ENCODE assay signal across 8 mouse cellular contexts in the genomic region with DNA sequence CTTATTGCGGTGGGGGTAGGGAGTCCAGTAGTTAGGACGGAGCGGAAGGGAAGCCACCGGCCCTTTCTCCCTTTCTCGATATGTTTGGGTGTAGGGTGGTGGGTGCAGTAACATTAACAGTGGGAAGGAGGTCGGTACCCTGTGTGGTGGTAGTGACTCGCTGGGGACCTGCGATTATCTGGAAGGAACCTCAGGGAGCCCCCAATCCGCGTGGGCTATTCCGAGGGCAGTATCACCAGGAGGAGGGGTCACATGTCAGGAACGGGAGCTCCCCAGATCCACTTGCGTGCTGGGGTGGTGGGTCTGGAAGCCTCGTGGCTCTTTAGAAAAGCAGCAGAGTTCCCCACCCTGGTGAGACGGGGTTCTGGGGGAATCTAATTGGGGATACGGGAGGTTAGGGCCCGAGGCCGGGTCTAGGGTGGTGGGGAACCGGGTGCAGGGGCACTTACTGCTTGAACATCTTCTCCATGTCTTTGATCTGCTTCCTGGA. TPM values are rescaled to one million over a fixed set of nuclear protein-coding genes. Genes with fewer than 3 reads are reported as not detected.
DNase-seq lines count a peak whose midpoint lies in the region; ATAC-seq and TF ChIP-seq lines count a peak whose summit lies in the region.

No protein-coding gene starts in this region.

- H3K4me3 ChIP-seq in kidney, adult 2 months (ENCODE audit: insufficient read depth, low read depth, low read length) = peak overlapping the region; percentile 66
- H3K4me3 ChIP-seq in G1E (ENCODE audit: low read depth, low read length) (peak overlapping the region; percentile 84), macrophage (ENCODE audit: inconsistent target) (peak overlapping the region; percentile 99)
- H3K4me3 ChIP-seq in heart, postnatal 0 days (ENCODE audit: low read depth, low read length) = peak overlapping the region; percentile 81

- H3K27me3 ChIP-seq in kidney, adult 2 months (replicated peaks; ENCODE audit: control insufficient read depth, insufficient read depth, low read length) = no peaks in the 10 kb centered on the region
- peaks cover 18% of the 10 kb centered on the region for H3K27me3 ChIP-seq in G1E (ENCODE audit: insufficient read depth, low read length)
- H3K27me3 ChIP-seq in heart, postnatal 0 days (ENCODE audit: control insufficient read depth, insufficient read depth, low read length) = no peaks in the 10 kb centered on the region

- no peaks in the 10 kb centered on the region for H3K4me1 ChIP-seq in kidney, adult 2 months (ENCODE audit: control insufficient read depth, insufficient read depth, low read length)
- H3K4me1 ChIP-seq in G1E (ENCODE audit: insufficient read depth, low read depth, low read length) = peaks cover 63% of the 10 kb centered on the region
- peaks cover 34% of the 10 kb centered on the region for H3K4me1 ChIP-seq in heart, postnatal 0 days (ENCODE audit: control insufficient read depth, insufficient read depth)

- H3K9me3 ChIP-seq in G1E (replicated peaks) = no peaks in the 10 kb centered on the region
- no peaks in the 10 kb centered on the region for H3K9me3 ChIP-seq in heart, postnatal 0 days (replicated peaks; ENCODE audit: control insufficient read depth, low read length)

- peak overlapping the region; percentile 76 for H3K4me2 ChIP-seq in heart, postnatal 0 days (ENCODE audit: low read depth, low read length)

- no peak for DNase-seq in kidney, adult 2 months
- DNase-seq in kidney, postnatal 25 days = no peak
- DNase-seq in G1E (ENCODE audit: low spot score) = peak; percentile 63
- DNase-seq in heart, postnatal 0 days (ENCODE audit: low spot score) = no peak
- DNase-seq in frontal cortex, postnatal 25 days (ENCODE audit: low spot score in 2 of 2) = no peak

- no peak overlapping the region for H3K27ac ChIP-seq in kidney, adult 2 months (ENCODE audit: insufficient read depth, low read depth, low read length)
- peak overlapping the region; percentile 62 for H3K27ac ChIP-seq in heart, postnatal 0 days (ENCODE audit: low read depth)
- H3K27ac ChIP-seq in macrophage = peak overlapping the region; percentile 99

- H3K36me3 ChIP-seq in kidney, adult 2 months (ENCODE audit: control insufficient read depth, insufficient read depth, low read length) = no peaks in the 10 kb centered on the region
- peaks cover 43% of the 10 kb centered on the region for H3K36me3 ChIP-seq in G1E (replicated peaks)
- 0 out of 2 replicates have a peak, but pooled peaks cover 6% of the 10 kb centered on the region for H3K36me3 ChIP-seq in heart, postnatal 0 days (replicated peaks; ENCODE audit: control insufficient read depth, insufficient read depth, low read length)
- H3K36me3 ChIP-seq in macrophage (ENCODE audit: inconsistent target) = no peaks in the 10 kb centered on the region

- TF ChIP-seq POLR2A in kidney, adult 2 months (IDR thresholded peaks at IDR 0.05; ENCODE audit: low read depth, low read length) = no peak

- TF ChIP-seq CTCF in kidney, adult 2 months (conservative IDR thresholded peaks at IDR 0.05; ENCODE audit: insufficient read depth, insufficient read length, low read depth, low read length) = no peak
- no peak for TF ChIP-seq CTCF in G1E (IDR thresholded peaks at IDR 0.05; ENCODE audit: low read depth, low read length)
- TF ChIP-seq CTCF in heart, postnatal 0 days (IDR thresholded peaks at IDR 0.05; ENCODE audit: low read depth) = no peak

- WGBS in kidney, adult 2 months = 4% methylated on average over 19 of the region's 19 CpGs
- 0% methylated on average over 19 of the region's 19 CpGs for WGBS in heart, postnatal 0 days
- 2% methylated on average over 19 of the region's 19 CpGs for WGBS in macrophage (ENCODE audit: missing documents)

- H3K79me2 ChIP-seq in macrophage (ENCODE audit: inconsistent target) = peaks cover 54% of the 10 kb centered on the region

- TF ChIP-seq EP300 in heart, postnatal 0 days (IDR thresholded peaks at IDR 0.05; ENCODE audit: low read depth) = no peak

- H3K9ac ChIP-seq in heart, postnatal 0 days (replicated peaks; ENCODE audit: low read depth, low read length) = peak overlapping the region; percentile 77

- ATAC-seq in G1E (ENCODE audit: extremely low read depth, insufficient number of reproducible peaks, low FRiP score, poor library complexity, severe bottlenecking) = no peak; the same call in 1 of the 2 replicates
- peak; percentile 28; the same call in 1 of the 2 replicates for ATAC-seq in heart, postnatal 0 days (ENCODE audit: insufficient read depth, low read depth)
- no peak for ATAC-seq in cerebellum, adult (ENCODE audit: insufficient number of reproducible peaks, low FRiP score, low TSS enrichment)
- ATAC-seq in activated CD4-positive, CD25-positive, alpha-beta regulatory T cell, adult 4 months = no peak

RNA-seq across cellular contexts. Expression of gene Efhd2, which starts 0.6 kb away (rescaled TPM):
- polyA plus RNA-seq in kidney, adult 2 months (2012; rRNA removed) = 36.3 and 41.0 TPM in 2 replicates
- total RNA-seq in G1E (2014; fragmentation: Nextera tagmentation) = 30.8 and 31.9 TPM in 2 replicates
- total RNA-seq in G1E (2017) = 37.3 and 44.1 TPM in 2 replicates
- 56.1 and 59.5 TPM in 2 replicates for polyA plus RNA-seq in G1E (2012)
- total RNA-seq in heart, postnatal 0 days (2014; rRNA removed; ENCODE audit: low replicate concordance) = 42.7 and 42.9 TPM in 2 replicates
- polyA plus RNA-seq in heart, postnatal 0 days (2015; fragmentation: Nextera tagmentation; extraction: Ambion mirVana) = 54.5 and 56.9 TPM in 2 replicates
- 100 to 1,000 TPM in 19 of 26 experiments, 10 to 100 TPM in 7; 72.5 to 159 (median 125) TPM for total RNA-seq in macrophage (2018; cell fraction: chromatin; rRNA removed)
- 100 to 1,000 TPM; 542 to 790 (median 645) TPM for total RNA-seq in macrophage (2018; cell fraction: cytosol; rRNA removed)
- total RNA-seq in macrophage (2018; cell fraction: nucleus; rRNA removed) = 100 to 1,000 TPM; 163 to 462 (median 284) TPM
- polyA plus RNA-seq in macrophage (2018) = 472 to 767 TPM (median 504 TPM) in 3 replicates
- 10 to 100 TPM; 23.5 to 26.9 TPM for polyA plus RNA-seq in activated CD4-positive, CD25-positive, alpha-beta regulatory T cell, adult 4 months (2017; shearing (Covaris generic))

RNA-seq across cellular contexts. Expression of gene Ctrc, which starts 28.0 kb away (rescaled TPM):
- 0.10 TPM in 1 of 2 replicates, not detected in the other for polyA plus RNA-seq in kidney, adult 2 months (2012; rRNA removed)
- total RNA-seq in G1E (2014; fragmentation: Nextera tagmentation) (not detected in 2 replicates), G1E (2017) (not detected in 2 replicates)
- polyA plus RNA-seq in G1E (2012) (not detected in 2 replicates), macrophage (2018) (not detected in 3 replicates)
- not detected in 2 replicates for total RNA-seq in heart, postnatal 0 days (2014; rRNA removed; ENCODE audit: low replicate concordance)
- not detected in 2 replicates for polyA plus RNA-seq in heart, postnatal 0 days (2015; fragmentation: Nextera tagmentation; extraction: Ambion mirVana)
- total RNA-seq in macrophage (2018; cell fraction: chromatin; rRNA removed) = not detected
- not detected for total RNA-seq in macrophage (2018; cell fraction: cytosol; rRNA removed)
- total RNA-seq in macrophage (2018; cell fraction: nucleus; rRNA removed) = not detected
- polyA plus RNA-seq in activated CD4-positive, CD25-positive, alpha-beta regulatory T cell, adult 4 months (2017; shearing (Covaris generic)) = not detected

RNA-seq across cellular contexts. Expression of gene Cela2a, which starts 48.2 kb away (rescaled TPM):
- 0.52 TPM in 1 of 2 replicates, not detected in the other for polyA plus RNA-seq in kidney, adult 2 months (2012; rRNA removed)
- total RNA-seq in G1E (2014; fragmentation: Nextera tagmentation) = not detected in 2 replicates
- not detected in 2 replicates for total RNA-seq in G1E (2017)
- not detected in 2 replicates for polyA plus RNA-seq in G1E (2012)
- 2.1 TPM in 1 of 2 replicates, not detected in the other for total RNA-seq in heart, postnatal 0 days (2014; rRNA removed; ENCODE audit: low replicate concordance)
- 0.20 and 0.21 TPM in 2 replicates for polyA plus RNA-seq in heart, postnatal 0 days (2015; fragmentation: Nextera tagmentation; extraction: Ambion mirVana)
- total RNA-seq in macrophage (2018; cell fraction: chromatin; rRNA removed) = not detected
- not detected for total RNA-seq in macrophage (2018; cell fraction: cytosol; rRNA removed)
- not detected for total RNA-seq in macrophage (2018; cell fraction: nucleus; rRNA removed)
- not detected in 3 replicates for polyA plus RNA-seq in macrophage (2018)
- polyA plus RNA-seq in activated CD4-positive, CD25-positive, alpha-beta regulatory T cell, adult 4 months (2017; shearing (Covaris generic)) = 1 to 10 TPM in 1 of 2 experiments, not detected in 1; 1.0 TPM
